Mouse (Mus musculus): ENCODE results near the gene Bcl7a. TPM values are rescaled to one million over a fixed set of nuclear protein-coding genes. Genes with fewer than 3 reads are reported as not detected.

Gene Bcl7a
- polyA plus RNA-seq, 1 experiment from 2014 or later, result 27.4 TPM

GRCm38 (mm10) chr5:123344963-123345852 lies 1.6 kb downstream of the Bcl7a start:
- Histone ChIP-seq H3K36me3 (ENCODE audit: insufficient read depth, low read length) (no peaks in the 10 kb centered on the region), H3K4me2 (ENCODE audit: low read length) (peak overlapping the region; percentile 95), H3K27me3 (ENCODE audit: insufficient read depth, low read length) (no peaks in the 10 kb centered on the region), H3K4me1 (replicated peaks; ENCODE audit: insufficient read depth, low read length) (peaks cover 10% of the 10 kb centered on the region; the same call in 1 of the 2 replicates), H3K9ac (ENCODE audit: low read depth, low read length) (peak overlapping the region; percentile 97), H3K4me3 (replicated peaks; ENCODE audit: low read depth, low read length) (peak overlapping the region; percentile 97), H3K27ac (peak overlapping the region; percentile 99), H3K9me3 (replicated peaks; ENCODE audit: low read length) (no peaks in the 10 kb centered on the region)
- TF ChIP-seq CTCF (IDR thresholded peaks at IDR 0.05; ENCODE audit: low read depth), result no peak
- DNase-seq (ENCODE audit: low spot score) (peak; percentile 73), ATAC-seq (replicated peaks; ENCODE audit: low FRiP score, low read depth) (no peak)
- under 1% methylated on average over 85 of the region's 87 CpGs for WGBS

GRCm38 (mm10) chr5:123345853-123346654 lies 2.4 kb downstream of the Bcl7a start:
- no peaks in the 10 kb centered on the region for H3K9me3 ChIP-seq (replicated peaks; ENCODE audit: low read length)
- peaks cover 18% of the 10 kb centered on the region; the same call in 1 of the 2 replicates for H3K4me1 ChIP-seq (replicated peaks; ENCODE audit: insufficient read depth, low read length)
- H3K36me3 ChIP-seq (ENCODE audit: insufficient read depth, low read length), result no peaks in the 10 kb centered on the region
- peak; percentile 65 for DNase-seq (ENCODE audit: low spot score)
- peak; percentile 5; the same call in 1 of the 2 replicates for ATAC-seq (replicated peaks; ENCODE audit: low FRiP score, low read depth)
- peak overlapping the region; percentile 99 for H3K27ac ChIP-seq
- H3K27me3 ChIP-seq (ENCODE audit: insufficient read depth, low read length), result no peaks in the 10 kb centered on the region
- peak overlapping the region; percentile 97 for H3K4me3 ChIP-seq (replicated peaks; ENCODE audit: low read depth, low read length)
- H3K4me2 ChIP-seq (ENCODE audit: low read length), result peak overlapping the region; percentile 95
- no peak for TF ChIP-seq CTCF (IDR thresholded peaks at IDR 0.05; ENCODE audit: low read depth)
- H3K9ac ChIP-seq (ENCODE audit: low read depth, low read length), result peak overlapping the region; percentile 97
- 3% methylated on average over 22 of the region's 22 CpGs for WGBS

GRCm38 (mm10) chr5:123346701-123347270 lies 3.2 kb downstream of the Bcl7a start:
- Histone ChIP-seq H3K27me3 (ENCODE audit: insufficient read depth, low read length) (no peaks in the 10 kb centered on the region), H3K4me3 (replicated peaks; ENCODE audit: low read depth, low read length) (peak overlapping the region; percentile 97), H3K27ac (peak overlapping the region; percentile 99), H3K9me3 (replicated peaks; ENCODE audit: low read length) (no peaks in the 10 kb centered on the region), H3K4me2 (ENCODE audit: low read length) (peak overlapping the region; percentile 95), H3K4me1 (replicated peaks; ENCODE audit: insufficient read depth, low read length) (peaks cover 20% of the 10 kb centered on the region; the same call in 1 of the 2 replicates), H3K9ac (ENCODE audit: low read depth, low read length) (peak overlapping the region; percentile 97), H3K36me3 (ENCODE audit: insufficient read depth, low read length) (no peaks in the 10 kb centered on the region)
- peak; percentile 44 for DNase-seq (ENCODE audit: low spot score)
- WGBS, result 41% methylated on average over 7 of the region's 7 CpGs
- peak; percentile 35 for ATAC-seq (replicated peaks; ENCODE audit: low FRiP score, low read depth)
- TF ChIP-seq CTCF (IDR thresholded peaks at IDR 0.05; ENCODE audit: low read depth), result no peak

GRCm38 (mm10) chr5:123347985-123348384 lies 4.4 kb downstream of the Bcl7a start:
- Histone ChIP-seq H3K4me1 (replicated peaks; ENCODE audit: insufficient read depth, low read length) (peaks cover 20% of the 10 kb centered on the region; the same call in 1 of the 2 replicates), H3K4me2 (ENCODE audit: low read length) (0 out of 2 replicates have a peak overlapping the region, but pooled peaks have one; percentile 3), H3K9me3 (replicated peaks; ENCODE audit: low read length) (no peaks in the 10 kb centered on the region), H3K27ac (peak overlapping the region; percentile 99), H3K9ac (ENCODE audit: low read depth, low read length) (no peak overlapping the region), H3K4me3 (replicated peaks; ENCODE audit: low read depth, low read length) (no peak overlapping the region), H3K27me3 (ENCODE audit: insufficient read depth, low read length) (no peaks in the 10 kb centered on the region), H3K36me3 (ENCODE audit: insufficient read depth, low read length) (0 out of 2 replicates have a peak, but pooled peaks cover 4% of the 10 kb centered on the region)
- TF ChIP-seq CTCF (IDR thresholded peaks at IDR 0.05; ENCODE audit: low read depth), result 0 out of 2 replicates have a peak, but pooled peaks have one; percentile 15
- WGBS, result 66% methylated on average over 2 of the region's 2 CpGs
- no peak for DNase-seq (ENCODE audit: low spot score)
- ATAC-seq (replicated peaks; ENCODE audit: low FRiP score, low read depth), result no peak

- Histone ChIP-seq H3K4me1 (replicated peaks; ENCODE audit: insufficient read depth, low read length) (0 out of 2 replicates have a peak, but pooled peaks cover 20% of the 10 kb centered on the region), H3K27ac (peak overlapping the region; percentile 34; the same call in 1 of the 2 replicates), H3K36me3 (ENCODE audit: insufficient read depth, low read length) (0 out of 2 replicates have a peak, but pooled peaks cover 8% of the 10 kb centered on the region), H3K9ac (ENCODE audit: low read depth, low read length) (no peak overlapping the region), H3K4me2 (ENCODE audit: low read length) (no peak overlapping the region), H3K9me3 (replicated peaks; ENCODE audit: low read length) (no peaks in the 10 kb centered on the region), H3K27me3 (ENCODE audit: insufficient read depth, low read length) (no peaks in the 10 kb centered on the region), H3K4me3 (replicated peaks; ENCODE audit: low read depth, low read length) (no peak overlapping the region)
- DNase-seq (ENCODE audit: low spot score) (peak; percentile 43), ATAC-seq (replicated peaks; ENCODE audit: low FRiP score, low read depth) (no peak)
- peak; percentile 47; the same call in 1 of the 2 replicates for TF ChIP-seq CTCF (IDR thresholded peaks at IDR 0.05; ENCODE audit: low read depth)
- WGBS, result 58% methylated on average over 10 of the region's 10 CpGs
These were observed 6.8 kb downstream of the Bcl7a start for GRCm38 (mm10) chr5:123350386-123350785.
